ENCODE assay signal across 18 mouse cellular contexts in genomic region chr9:48532730-48533129, GRCm38 (mm10). TPM values are rescaled to one million over a fixed set of nuclear protein-coding genes. Genes with fewer than 3 reads are reported as not detected.
DNase-seq lines count a peak whose midpoint lies in the region; ATAC-seq lines count a peak whose summit lies in the region.
"Had no signal": no experiment of that assay in that cellular context is flagged by ENCODE, and none has a peak within 500 bp of the region (broad histone marks: within the 10 kb centered on the region; RNA-seq: fewer than 3 reads in every experiment).

No protein-coding gene starts in this region.

- no peaks in the 10 kb centered on the region for H3K4me1 ChIP-seq in kidney, embryonic 15.5 days
- H3K4me1 ChIP-seq: embryonic facial prominence, embryonic 12.5 days; heart, embryonic 12.5 days; limb, embryonic 13.5 days; lung, embryonic 15.5 days; midbrain, embryonic 15.5 days; neural tube, embryonic 13.5 days had no signal

- WGBS in kidney, embryonic 15.5 days, result 81% methylated on average over 2 of the region's 2 CpGs

- no peak overlapping the region for H3K27ac ChIP-seq in kidney, embryonic 15.5 days
- H3K27ac ChIP-seq: embryonic facial prominence, embryonic 12.5 days; limb, embryonic 13.5 days; lung, embryonic 15.5 days; midbrain, embryonic 15.5 days; neural tube, embryonic 13.5 days had no signal

- DNase-seq in adrenal gland, postnatal 14 days, result peak; percentile 44
- DNase-seq in adrenal gland, adult 8-10 months, result no peak
- DNase-seq in 416B (ENCODE audit: low read depth), result peak; percentile 97
- DNase-seq in kidney, postnatal 10 days, result no peak
- DNase-seq in kidney, adult 18-20 months, result no peak
- DNase-seq: cerebellum, postnatal 14 days; gastrocnemius, postnatal 25 days; heart, postnatal 4 days; retina, postnatal 1 day had no signal

- no peak overlapping the region for H3K4me2 ChIP-seq in kidney, embryonic 15.5 days
- H3K4me2 ChIP-seq: embryonic facial prominence, embryonic 12.5 days; heart, embryonic 12.5 days; limb, embryonic 13.5 days; lung, embryonic 15.5 days; midbrain, embryonic 15.5 days; neural tube, embryonic 13.5 days had no signal

- peak; percentile 26 for ATAC-seq in activated CD4-positive, CD25-positive, alpha-beta regulatory T cell, adult 4 months
- ATAC-seq in megakaryocyte progenitor cell, adult 5-6 weeks (replicated peaks; ENCODE audit: poor library complexity), result peak; percentile 85
- no peak for ATAC-seq in kidney, embryonic 15.5 days (replicated peaks; ENCODE audit: low FRiP score)
- ATAC-seq: midbrain, embryonic 15.5 days had no signal

- H3K9ac ChIP-seq in kidney, embryonic 15.5 days, result no peak overlapping the region
- H3K9ac ChIP-seq: embryonic facial prominence, embryonic 12.5 days; heart, embryonic 12.5 days; limb, embryonic 13.5 days; lung, embryonic 15.5 days; midbrain, embryonic 15.5 days; neural tube, embryonic 13.5 days had no signal

- no peaks in the 10 kb centered on the region for H3K27me3 ChIP-seq in kidney, embryonic 15.5 days
- H3K27me3 ChIP-seq: embryonic facial prominence, embryonic 12.5 days; limb, embryonic 13.5 days; lung, embryonic 15.5 days; midbrain, embryonic 15.5 days; neural tube, embryonic 13.5 days had no signal

- no peaks in the 10 kb centered on the region for H3K36me3 ChIP-seq in kidney, embryonic 15.5 days
- H3K36me3 ChIP-seq: embryonic facial prominence, embryonic 12.5 days; heart, embryonic 12.5 days; limb, embryonic 13.5 days; lung, embryonic 15.5 days; midbrain, embryonic 15.5 days; neural tube, embryonic 13.5 days had no signal

- no peaks in the 10 kb centered on the region for H3K9me3 ChIP-seq in kidney, embryonic 15.5 days (replicated peaks)
- H3K9me3 ChIP-seq: embryonic facial prominence, embryonic 12.5 days; limb, embryonic 13.5 days; lung, embryonic 15.5 days; midbrain, embryonic 15.5 days; neural tube, embryonic 13.5 days had no signal

- no peak overlapping the region for H3K4me3 ChIP-seq in kidney, embryonic 15.5 days (replicated peaks)
- H3K4me3 ChIP-seq: embryonic facial prominence, embryonic 12.5 days; heart, embryonic 12.5 days; limb, embryonic 13.5 days; lung, embryonic 15.5 days; midbrain, embryonic 15.5 days; neural tube, embryonic 13.5 days had no signal

RNA-seq across cellular contexts. Expression of gene Gm5617, which starts 37.5 kb away (rescaled TPM):
- 42.8 and 47.2 TPM in 2 replicates for total RNA-seq in adrenal gland, postnatal 14 days (2021)
- total RNA-seq in adrenal gland, adult 8-10 months (2022), result 10 to 100 TPM; 29.0 to 44.7 (median 41.5) TPM
- polyA plus RNA-seq in activated CD4-positive, CD25-positive, alpha-beta regulatory T cell, adult 4 months (2017; shearing (Covaris generic)), result 10 to 100 TPM; 25.2 to 29.1 TPM
- total RNA-seq in megakaryocyte progenitor cell, adult 5-6 weeks (2015), result 4.9 and 8.8 TPM in 2 replicates
- total RNA-seq in megakaryocyte progenitor cell, adult 5-6 weeks (2017), result 6.3 and 13.5 TPM in 2 replicates
- 33.7 and 38.8 TPM in 2 replicates for polyA plus RNA-seq in kidney, embryonic 15.5 days (2015; fragmentation: Nextera tagmentation; extraction: Ambion mirVana)

RNA-seq across cellular contexts. Expression of gene Rbm7, which starts 37.6 kb away (rescaled TPM):
- total RNA-seq in adrenal gland, postnatal 14 days (2021), result 63.2 and 67.5 TPM in 2 replicates
- 10 to 100 TPM; 65.1 to 78.1 (median 71.5) TPM for total RNA-seq in adrenal gland, adult 8-10 months (2022)
- 100 to 1,000 TPM; 137 to 142 TPM for polyA plus RNA-seq in activated CD4-positive, CD25-positive, alpha-beta regulatory T cell, adult 4 months (2017; shearing (Covaris generic))
- 117 and 122 TPM in 2 replicates for total RNA-seq in megakaryocyte progenitor cell, adult 5-6 weeks (2015)
- 97.9 and 109 TPM in 2 replicates for total RNA-seq in megakaryocyte progenitor cell, adult 5-6 weeks (2017)
- polyA plus RNA-seq in kidney, embryonic 15.5 days (2015; fragmentation: Nextera tagmentation; extraction: Ambion mirVana), result 119 and 125 TPM in 2 replicates

RNA-seq across cellular contexts. Expression of gene Rexo2, which starts 52.3 kb away (rescaled TPM):
- 92.9 and 94.2 TPM in 2 replicates for total RNA-seq in adrenal gland, postnatal 14 days (2021)
- 100 to 1,000 TPM; 122 to 161 (median 136) TPM for total RNA-seq in adrenal gland, adult 8-10 months (2022)
- 100 to 1,000 TPM; 228 to 261 TPM for polyA plus RNA-seq in activated CD4-positive, CD25-positive, alpha-beta regulatory T cell, adult 4 months (2017; shearing (Covaris generic))
- 106 and 124 TPM in 2 replicates for total RNA-seq in megakaryocyte progenitor cell, adult 5-6 weeks (2015)
- total RNA-seq in megakaryocyte progenitor cell, adult 5-6 weeks (2017), result 164 and 165 TPM in 2 replicates
- 116 TPM in 2 replicates for polyA plus RNA-seq in kidney, embryonic 15.5 days (2015; fragmentation: Nextera tagmentation; extraction: Ambion mirVana)

Comparison
In these comparisons a context has a peak if more than half of its experiments do, and no peak if none do; other contexts are left out.
1. DNase-seq: peak in adrenal gland, postnatal 14 days (single experiment) and 416B (single experiment); none in adrenal gland, adult 8-10 months (single experiment), kidney, postnatal 10 days (single experiment) and kidney, adult 18-20 months (single experiment).